Mouse (Mus musculus) urinary bladder, postnatal 36 days (tissue): ENCODE data around the gene Prkar2a.
A peak's percentile ranks its signal among the peaks of the same experiment; 100 is the strongest.

Source experiments
- DNase-seq, 2 experiments: peaks; one replicate each; pipeline ENCODE4 v3.0.0; 2022; ENCODE audit warnings: low spot score in 2 of 2, mixed read lengths in 1 of 2

The Prkar2a gene

GRCm38 (mm10) chr9:108692226-108693041 lies 3.3 kb downstream of the Prkar2a start:
- peak; percentile 45 to 51 for DNase-seq

- no peak for DNase-seq
Observed at GRCm38 (mm10) chr9:108693946-108694345, 4.8 kb downstream of the Prkar2a start.

GRCm38 (mm10) chr9:108694533-108694932 lies 5.4 kb downstream of the Prkar2a start:
- no peak for DNase-seq

- no peak for DNase-seq
Observed at GRCm38 (mm10) chr9:108702476-108702875, 13.4 kb downstream of the Prkar2a start.

- DNase-seq = no peak
Observed at GRCm38 (mm10) chr9:108703373-108704110, 14.4 kb downstream of the Prkar2a start.

- no peak for DNase-seq
Observed at GRCm38 (mm10) chr9:108704591-108704990, 15.5 kb downstream of the Prkar2a start.

- no peak for DNase-seq
Observed at GRCm38 (mm10) chr9:108707212-108707611, 18.1 kb downstream of the Prkar2a start.

- DNase-seq = no peak
Observed at GRCm38 (mm10) chr9:108708833-108709232, 19.7 kb downstream of the Prkar2a start.

GRCm38 (mm10) chr9:108710767-108711166 lies 21.7 kb downstream of the Prkar2a start:
- no peak for DNase-seq

- no peak for DNase-seq
Observed at GRCm38 (mm10) chr9:108716199-108716598, 27.1 kb downstream of the Prkar2a start.

- no peak for DNase-seq
Observed at GRCm38 (mm10) chr9:108723751-108724150, 34.6 kb downstream of the Prkar2a start.

GRCm38 (mm10) chr9:108726116-108726515 lies 37.0 kb downstream of the Prkar2a start:
- DNase-seq = no peak

GRCm38 (mm10) chr9:108729050-108729449 lies 39.9 kb downstream of the Prkar2a start:
- no peak for DNase-seq

GRCm38 (mm10) chr9:108732462-108732861 lies 43.3 kb downstream of the Prkar2a start:
- no peak for DNase-seq

- no peak for DNase-seq
Observed at GRCm38 (mm10) chr9:108734626-108735025, 45.5 kb downstream of the Prkar2a start.

- no peak for DNase-seq
Observed at GRCm38 (mm10) chr9:108739239-108739638, 50.1 kb downstream of the Prkar2a start.

- DNase-seq = no peak
Observed at GRCm38 (mm10) chr9:108740062-108740461, 50.9 kb downstream of the Prkar2a start.

- no peak for DNase-seq
Observed at GRCm38 (mm10) chr9:108742048-108742447, 52.9 kb downstream of the Prkar2a start.

GRCm38 (mm10) chr9:108746876-108747499 lies 57.9 kb downstream of the Prkar2a start:
- no peak for DNase-seq

GRCm38 (mm10) chr9:108747694-108748093 lies 58.6 kb downstream of the Prkar2a start:
- no peak for DNase-seq

- no peak for DNase-seq
Observed at GRCm38 (mm10) chr9:108748600-108749183, 59.6 kb downstream of the Prkar2a start.

- DNase-seq = no peak
Observed at GRCm38 (mm10) chr9:108750616-108751015, 61.5 kb downstream of the Prkar2a start.
